9 mouse cellular contexts compared by ENCODE assay signal in the genomic region with DNA sequence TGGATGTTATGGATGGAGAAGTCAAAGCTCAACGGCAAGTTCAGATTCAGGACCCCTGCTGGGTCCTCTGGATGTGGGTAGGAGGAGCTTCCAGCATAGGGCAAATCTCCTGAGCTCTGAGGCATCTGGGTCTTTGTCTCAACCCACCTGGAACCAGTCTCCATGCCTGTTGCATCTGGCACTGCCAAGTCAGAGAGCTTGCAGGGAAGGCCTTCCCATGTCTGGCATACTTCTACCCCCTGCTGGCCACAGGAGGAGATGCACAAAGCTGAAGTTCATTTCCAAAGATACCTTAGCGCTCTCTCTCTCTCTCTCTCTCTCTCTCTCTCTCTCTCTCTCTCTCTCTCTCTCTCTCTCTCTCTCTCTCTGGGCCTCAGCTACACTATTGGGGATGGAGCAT. TPM values are rescaled to one million over a fixed set of nuclear protein-coding genes. Genes with fewer than 3 reads are reported as not detected.
A peak's percentile ranks its signal among the peaks of the same experiment; 100 is the strongest.
DNase-seq lines count a peak whose midpoint lies in the region; ATAC-seq and TF ChIP-seq lines count a peak whose summit lies in the region.
"Had no signal": no experiment of that assay in that cellular context is flagged by ENCODE, and none has a peak within 500 bp of the region (broad histone marks: within the 10 kb centered on the region; RNA-seq: fewer than 3 reads in every experiment).

No protein-coding gene starts in this region.

- H3K36me3 ChIP-seq in C2C12 (ENCODE audit: control insufficient read depth, insufficient read depth): no peaks in the 10 kb centered on the region
- H3K36me3 ChIP-seq in kidney, postnatal 0 days (ENCODE audit: insufficient read depth, low read length): peaks cover 3% of the 10 kb centered on the region; the same call in 1 of the 2 replicates
- H3K36me3 ChIP-seq in stomach, embryonic 16.5 days (ENCODE audit: control insufficient read depth, insufficient read depth, low read length): 0 out of 2 replicates have a peak, but pooled peaks cover 3% of the 10 kb centered on the region

- no peaks in the 10 kb centered on the region for H3K9me3 ChIP-seq in kidney, postnatal 0 days (replicated peaks; ENCODE audit: low read length)
- no peaks in the 10 kb centered on the region for H3K9me3 ChIP-seq in stomach, embryonic 16.5 days (replicated peaks; ENCODE audit: control insufficient read depth, low read length)
- H3K9me3 ChIP-seq: limb, embryonic 12.5 days had no signal

- peak; percentile 97 for ATAC-seq in frontal cortex, adult (ENCODE audit: low TSS enrichment)
- ATAC-seq in granulocyte monocyte progenitor cell, adult 5-6 weeks (replicated peaks; ENCODE audit: poor library complexity, severe bottlenecking): peak; percentile 83
- ATAC-seq in kidney, postnatal 0 days (replicated peaks; ENCODE audit: low FRiP score, low read depth): peak; percentile 37; the same call in 1 of the 2 replicates
- peak; percentile 92 for ATAC-seq in megakaryocyte progenitor cell, adult 5-6 weeks (replicated peaks; ENCODE audit: poor library complexity)
- peak; percentile 46; the same call in 1 of the 2 replicates for ATAC-seq in stomach, embryonic 16.5 days (ENCODE audit: insufficient read depth, low FRiP score)

- no peak overlapping the region for H3ac ChIP-seq in C2C12 (ENCODE audit: control insufficient read depth, insufficient read length, low read depth)

- no peaks in the 10 kb centered on the region for H3K27me3 ChIP-seq in C2C12 (ENCODE audit: control insufficient read depth, insufficient read depth, insufficient read length)
- no peaks in the 10 kb centered on the region for H3K27me3 ChIP-seq in kidney, postnatal 0 days (ENCODE audit: insufficient read depth, low read length)
- H3K27me3 ChIP-seq in stomach, embryonic 16.5 days (ENCODE audit: control insufficient read depth, insufficient read depth, low read length): no peaks in the 10 kb centered on the region
- H3K27me3 ChIP-seq: limb, embryonic 12.5 days had no signal

- no peak overlapping the region for H3K4me3 ChIP-seq in C2C12 (ENCODE audit: insufficient read depth, poor library complexity, severe bottlenecking)
- no peak overlapping the region for H3K4me3 ChIP-seq in kidney, postnatal 0 days (replicated peaks; ENCODE audit: low read depth, low read length)
- no peak overlapping the region for H3K4me3 ChIP-seq in stomach, embryonic 16.5 days (replicated peaks; ENCODE audit: low read length)
- H3K4me3 ChIP-seq: limb, embryonic 12.5 days had no signal

- 57% methylated on average over 2 of the region's 2 CpGs for WGBS in kidney, postnatal 0 days
- WGBS in stomach, embryonic 16.5 days: 69% methylated on average over 2 of the region's 2 CpGs

- H3K79me2 ChIP-seq in C2C12 (ENCODE audit: control insufficient read depth, insufficient read depth): no peaks in the 10 kb centered on the region

- no peak for DNase-seq in frontal cortex, postnatal 10 days (ENCODE audit: low spot score in 2 of 2)
- DNase-seq in adrenal gland, postnatal 25 days: peak; percentile 51
- peak; percentile 75 for DNase-seq in kidney, postnatal 0 days (ENCODE audit: low spot score)

- H3K4me1 ChIP-seq in kidney, postnatal 0 days (replicated peaks; ENCODE audit: insufficient read depth, low read length): 0 out of 2 replicates have a peak, but pooled peaks cover 5% of the 10 kb centered on the region
- H3K4me1 ChIP-seq in stomach, embryonic 16.5 days (ENCODE audit: control insufficient read depth, insufficient read depth, low read length): 0 out of 2 replicates have a peak, but pooled peaks cover 9% of the 10 kb centered on the region

- TF ChIP-seq CTCF in C2C12 (IDR thresholded peaks at IDR 0.05; ENCODE audit: control insufficient read depth, insufficient read depth, insufficient read length): peak; percentile 59
- peak; percentile 94 for TF ChIP-seq CTCF in kidney, postnatal 0 days (IDR thresholded peaks at IDR 0.05; ENCODE audit: low read depth)

- H3K9ac ChIP-seq in kidney, postnatal 0 days (ENCODE audit: low read depth, low read length): no peak overlapping the region
- no peak overlapping the region for H3K9ac ChIP-seq in stomach, embryonic 16.5 days (ENCODE audit: low read length)
- H3K9ac ChIP-seq: limb, embryonic 12.5 days had no signal

- H3K79me3 ChIP-seq in C2C12 (ENCODE audit: low read depth): no peaks in the 10 kb centered on the region

- H3K27ac ChIP-seq in kidney, postnatal 0 days: no peak overlapping the region
- no peak overlapping the region for H3K27ac ChIP-seq in stomach, embryonic 16.5 days (ENCODE audit: low read length)
- H3K27ac ChIP-seq: limb, embryonic 12.5 days had no signal

- H3K4me2 ChIP-seq in kidney, postnatal 0 days (ENCODE audit: low read length): no peak overlapping the region
- no peak overlapping the region for H3K4me2 ChIP-seq in stomach, embryonic 16.5 days (ENCODE audit: low read depth, low read length)
- H3K4me2 ChIP-seq: limb, embryonic 12.5 days had no signal

TF ChIP-seq in C2C12, 6 proteins besides CTCF, POLR2A, EP300 and RAD21:
- no peak for TF ChIP-seq MAX (IDR thresholded peaks at IDR 0.05)
- no peak for TF ChIP-seq MYOG (IDR thresholded peaks at IDR 0.05; ENCODE audit: control insufficient read depth, extremely low read depth, insufficient read length)
- no peak for TF ChIP-seq USF1 (IDR thresholded peaks at IDR 0.05; ENCODE audit: low read depth)
- no peak for TF ChIP-seq CEBPB (IDR thresholded peaks at IDR 0.05; ENCODE audit: low read depth)
- TF ChIP-seq FOSL1 (IDR thresholded peaks at IDR 0.05; ENCODE audit: insufficient read depth, low read length, poor library complexity, severe bottlenecking): no peak
- TF ChIP-seq MYOD1 (IDR thresholded peaks at IDR 0.05; ENCODE audit: control insufficient read depth, insufficient read length, low read depth): no peak

RNA-seq across cellular contexts. Expression of a gene that starts 17.1 kb away (rescaled TPM):
- polyA plus RNA-seq in C2C12 (2012; fragmentation: generic; extraction: Trizol): 6.6 TPM
- 2.4 and 4.3 TPM in 2 replicates for total RNA-seq in adrenal gland, postnatal 25 days (2021)
- total RNA-seq in granulocyte monocyte progenitor cell, adult 5-6 weeks (2014; fragmentation: Nextera tagmentation): 14.6 and 23.4 TPM in 2 replicates
- total RNA-seq in granulocyte monocyte progenitor cell, adult 5-6 weeks (2017): 11.5 and 11.8 TPM in 2 replicates
- 8.3 and 8.5 TPM in 2 replicates for polyA plus RNA-seq in kidney, postnatal 0 days (2015; fragmentation: Nextera tagmentation; extraction: Ambion mirVana)
- 25.7 and 33.4 TPM in 2 replicates for total RNA-seq in megakaryocyte progenitor cell, adult 5-6 weeks (2015)
- total RNA-seq in megakaryocyte progenitor cell, adult 5-6 weeks (2017): 14.2 and 15.0 TPM in 2 replicates
- polyA plus RNA-seq in stomach, embryonic 16.5 days (2015; fragmentation: Nextera tagmentation; extraction: Ambion mirVana): 20.8 TPM in 2 replicates

RNA-seq across cellular contexts. Expression of a gene that starts 28.9 kb away (rescaled TPM):
- 108 TPM for polyA plus RNA-seq in C2C12 (2012; fragmentation: generic; extraction: Trizol)
- 40.4 and 43.8 TPM in 2 replicates for total RNA-seq in adrenal gland, postnatal 25 days (2021)
- total RNA-seq in granulocyte monocyte progenitor cell, adult 5-6 weeks (2014; fragmentation: Nextera tagmentation): 52.3 and 76.6 TPM in 2 replicates
- 32.2 and 34.6 TPM in 2 replicates for total RNA-seq in granulocyte monocyte progenitor cell, adult 5-6 weeks (2017)
- polyA plus RNA-seq in kidney, postnatal 0 days (2015; fragmentation: Nextera tagmentation; extraction: Ambion mirVana): 63.6 and 71.1 TPM in 2 replicates
- total RNA-seq in megakaryocyte progenitor cell, adult 5-6 weeks (2015): 40.2 and 55.6 TPM in 2 replicates
- 39.6 and 46.2 TPM in 2 replicates for total RNA-seq in megakaryocyte progenitor cell, adult 5-6 weeks (2017)
- polyA plus RNA-seq in stomach, embryonic 16.5 days (2015; fragmentation: Nextera tagmentation; extraction: Ambion mirVana): 36.7 and 45.6 TPM in 2 replicates

RNA-seq across cellular contexts. Expression of a gene that starts 30.8 kb away (rescaled TPM):
- 0.18 TPM for polyA plus RNA-seq in C2C12 (2012; fragmentation: generic; extraction: Trizol)
- total RNA-seq in adrenal gland, postnatal 25 days (2021): 1.2 TPM in 2 replicates
- not detected in 2 replicates for total RNA-seq in granulocyte monocyte progenitor cell, adult 5-6 weeks (2014; fragmentation: Nextera tagmentation)
- total RNA-seq in granulocyte monocyte progenitor cell, adult 5-6 weeks (2017): not detected in 2 replicates
- 1.1 and 1.3 TPM in 2 replicates for polyA plus RNA-seq in kidney, postnatal 0 days (2015; fragmentation: Nextera tagmentation; extraction: Ambion mirVana)
- not detected in 2 replicates for total RNA-seq in megakaryocyte progenitor cell, adult 5-6 weeks (2015)
- total RNA-seq in megakaryocyte progenitor cell, adult 5-6 weeks (2017): not detected in 2 replicates
- polyA plus RNA-seq in stomach, embryonic 16.5 days (2015; fragmentation: Nextera tagmentation; extraction: Ambion mirVana): 0.37 TPM in 1 of 2 replicates, not detected in the other

RNA-seq across cellular contexts. Expression of a gene that starts 33.3 kb away (rescaled TPM):
- 0.06 TPM for polyA plus RNA-seq in C2C12 (2012; fragmentation: generic; extraction: Trizol)
- total RNA-seq in adrenal gland, postnatal 25 days (2021): not detected in 2 replicates
- total RNA-seq in granulocyte monocyte progenitor cell, adult 5-6 weeks (2014; fragmentation: Nextera tagmentation): not detected in 2 replicates
- not detected in 2 replicates for total RNA-seq in granulocyte monocyte progenitor cell, adult 5-6 weeks (2017)
- polyA plus RNA-seq in kidney, postnatal 0 days (2015; fragmentation: Nextera tagmentation; extraction: Ambion mirVana): 0.36 and 0.37 TPM in 2 replicates
- not detected in 2 replicates for total RNA-seq in megakaryocyte progenitor cell, adult 5-6 weeks (2015)
- 0.24 TPM in 1 of 2 replicates, not detected in the other for total RNA-seq in megakaryocyte progenitor cell, adult 5-6 weeks (2017)
- polyA plus RNA-seq in stomach, embryonic 16.5 days (2015; fragmentation: Nextera tagmentation; extraction: Ambion mirVana): 0.42 and 1.7 TPM in 2 replicates

RNA-seq across cellular contexts. Expression of a gene that starts 57.1 kb away (rescaled TPM):
- polyA plus RNA-seq in C2C12 (2012; fragmentation: generic; extraction: Trizol): 16.2 TPM
- total RNA-seq in adrenal gland, postnatal 25 days (2021): 16.9 and 19.9 TPM in 2 replicates
- 5.6 and 6.3 TPM in 2 replicates for total RNA-seq in granulocyte monocyte progenitor cell, adult 5-6 weeks (2014; fragmentation: Nextera tagmentation)
- total RNA-seq in granulocyte monocyte progenitor cell, adult 5-6 weeks (2017): 4.0 and 7.1 TPM in 2 replicates
- polyA plus RNA-seq in kidney, postnatal 0 days (2015; fragmentation: Nextera tagmentation; extraction: Ambion mirVana): 30.5 and 33.9 TPM in 2 replicates
- total RNA-seq in megakaryocyte progenitor cell, adult 5-6 weeks (2015): 9.6 and 11.2 TPM in 2 replicates
- 8.5 and 12.7 TPM in 2 replicates for total RNA-seq in megakaryocyte progenitor cell, adult 5-6 weeks (2017)
- polyA plus RNA-seq in stomach, embryonic 16.5 days (2015; fragmentation: Nextera tagmentation; extraction: Ambion mirVana): 67.7 and 68.9 TPM in 2 replicates

Comparison
In these comparisons a context has a peak if more than half of its experiments do, and no peak if none do; other contexts are left out.
1. ATAC-seq: peak in every context shown above with its lines; median percentile 97 in frontal cortex, adult; 92 in megakaryocyte progenitor cell, adult 5-6 weeks; 83 in granulocyte monocyte progenitor cell, adult 5-6 weeks; 46 in stomach, embryonic 16.5 days; 37 in kidney, postnatal 0 days.
2. DNase-seq: peak in adrenal gland, postnatal 25 days (single experiment) and kidney, postnatal 0 days (single experiment); none in frontal cortex, postnatal 10 days (0 of 2).